In genomic region chr16:88612712-88613111, GRCm38 (mm10) we compare ENCODE assay signal across 26 mouse cellular contexts. TPM values are rescaled to one million over a fixed set of nuclear protein-coding genes. Genes with fewer than 3 reads are reported as not detected.
DNase-seq lines count a peak whose midpoint lies in the region; ATAC-seq lines count a peak whose summit lies in the region.
"Had no signal": no experiment of that assay in that cellular context is flagged by ENCODE, and none has a peak within 500 bp of the region (broad histone marks: within the 10 kb centered on the region; RNA-seq: fewer than 3 reads in every experiment).

No protein-coding gene starts in this region.

- DNase-seq in embryo, embryonic 10.5 days (ENCODE audit: low spot score) = peak; percentile 15
- no peak for DNase-seq in embryo, embryonic 9.5 days (ENCODE audit: extremely low spot score)
- no peak for DNase-seq in midbrain, embryonic 11.5 days (ENCODE audit: low spot score, missing footprints)
- DNase-seq in neural tube, embryonic 11.5 days (ENCODE audit: low spot score) = peak; percentile 14
- DNase-seq in neural tube, embryonic 10.5 days (ENCODE audit: extremely low spot score, low spot score) = no peak
- DNase-seq in layer of hippocampus, adult 11-12 months (ENCODE audit: low spot score) = no peak
- DNase-seq: adrenal gland, postnatal 10 days; B cell, adult 2 months; cerebellum, adult 18-20 months; cerebellum, adult 9-11 months; cerebellum, postnatal 36 days; gastrocnemius, postnatal 10 days; heart, adult 18-20 months; heart, postnatal 10 days; heart, postnatal 4 days had no signal

- H3K27ac ChIP-seq in midbrain, embryonic 11.5 days (ENCODE audit: low read depth, low read length) = no peak overlapping the region
- H3K27ac ChIP-seq in midbrain, embryonic 15.5 days = no peak overlapping the region
- no peak overlapping the region for H3K27ac ChIP-seq in neural tube, embryonic 11.5 days (ENCODE audit: low read depth, low read length)
- H3K27ac ChIP-seq: embryonic facial prominence, embryonic 13.5 days; forebrain, embryonic 12.5 days; heart, embryonic 10.5 days; hindbrain, embryonic 15.5 days had no signal

- 58% methylated on average over 4 of the region's 4 CpGs for WGBS in midbrain, embryonic 11.5 days
- WGBS in midbrain, embryonic 15.5 days = 42% methylated on average over 4 of the region's 4 CpGs
- 80% methylated on average over 4 of the region's 4 CpGs for WGBS in neural tube, embryonic 11.5 days

- no peaks in the 10 kb centered on the region for H3K4me1 ChIP-seq in midbrain, embryonic 11.5 days (ENCODE audit: control insufficient read depth, insufficient read depth, low read length)
- H3K4me1 ChIP-seq in midbrain, embryonic 15.5 days = 0 out of 2 replicates have a peak, but pooled peaks cover 4% of the 10 kb centered on the region
- no peaks in the 10 kb centered on the region for H3K4me1 ChIP-seq in neural tube, embryonic 11.5 days (ENCODE audit: control insufficient read depth, insufficient read depth, low read length)
- H3K4me1 ChIP-seq: embryonic facial prominence, embryonic 13.5 days; forebrain, embryonic 12.5 days; heart, embryonic 10.5 days; hindbrain, embryonic 15.5 days had no signal

- H3K9ac ChIP-seq in midbrain, embryonic 11.5 days (ENCODE audit: low read length) = no peak overlapping the region
- no peak overlapping the region for H3K9ac ChIP-seq in midbrain, embryonic 15.5 days
- H3K9ac ChIP-seq in neural tube, embryonic 11.5 days (ENCODE audit: low read length) = no peak overlapping the region
- H3K9ac ChIP-seq: embryonic facial prominence, embryonic 13.5 days; forebrain, embryonic 12.5 days; hindbrain, embryonic 15.5 days had no signal

- no peaks in the 10 kb centered on the region for H3K36me3 ChIP-seq in midbrain, embryonic 11.5 days (ENCODE audit: control insufficient read depth, insufficient read depth, low read length)
- no peaks in the 10 kb centered on the region for H3K36me3 ChIP-seq in midbrain, embryonic 15.5 days (replicated peaks)
- H3K36me3 ChIP-seq in neural tube, embryonic 11.5 days (ENCODE audit: control insufficient read depth, insufficient read depth, low read length) = no peaks in the 10 kb centered on the region
- H3K36me3 ChIP-seq: embryonic facial prominence, embryonic 13.5 days; forebrain, embryonic 12.5 days; G1E; heart, embryonic 10.5 days; hindbrain, embryonic 15.5 days had no signal

- no peaks in the 10 kb centered on the region for H3K9me3 ChIP-seq in midbrain, embryonic 11.5 days (ENCODE audit: control insufficient read depth, low read length)
- H3K9me3 ChIP-seq in midbrain, embryonic 15.5 days = no peaks in the 10 kb centered on the region
- no peaks in the 10 kb centered on the region for H3K9me3 ChIP-seq in neural tube, embryonic 11.5 days (ENCODE audit: control insufficient read depth, low read length)
- H3K9me3 ChIP-seq: embryonic facial prominence, embryonic 13.5 days; forebrain, embryonic 12.5 days; heart, embryonic 10.5 days; hindbrain, embryonic 15.5 days had no signal

- no peak overlapping the region for H3K4me3 ChIP-seq in midbrain, embryonic 11.5 days (ENCODE audit: low read depth, low read length)
- H3K4me3 ChIP-seq in midbrain, embryonic 15.5 days = no peak overlapping the region
- H3K4me3 ChIP-seq in neural tube, embryonic 11.5 days (ENCODE audit: low read depth, low read length) = no peak overlapping the region
- H3K4me3 ChIP-seq: embryonic facial prominence, embryonic 13.5 days; forebrain, embryonic 12.5 days; heart, embryonic 10.5 days; hindbrain, embryonic 15.5 days had no signal

- H3K4me2 ChIP-seq in midbrain, embryonic 11.5 days = no peak overlapping the region
- no peak overlapping the region for H3K4me2 ChIP-seq in midbrain, embryonic 15.5 days
- H3K4me2 ChIP-seq in neural tube, embryonic 11.5 days (ENCODE audit: low read depth) = no peak overlapping the region
- H3K4me2 ChIP-seq: embryonic facial prominence, embryonic 13.5 days; forebrain, embryonic 12.5 days; hindbrain, embryonic 15.5 days had no signal

- peak; percentile 50; the same call in 1 of the 2 replicates for ATAC-seq in midbrain, embryonic 11.5 days (ENCODE audit: low FRiP score)
- ATAC-seq in midbrain, embryonic 15.5 days (replicated peaks) = no peak
- ATAC-seq in neural tube, embryonic 11.5 days (ENCODE audit: insufficient read depth, low FRiP score, low TSS enrichment) = no peak
- ATAC-seq in inflammation-experienced regulatory T-cells, adult 6 months = no peak
- ATAC-seq: CD4-positive, CD25-positive, alpha-beta regulatory T cell, adult 4 months; forebrain, embryonic 16.5 days had no signal

- no peaks in the 10 kb centered on the region for H3K27me3 ChIP-seq in midbrain, embryonic 11.5 days (ENCODE audit: control insufficient read depth, insufficient read depth, low read length)
- no peaks in the 10 kb centered on the region for H3K27me3 ChIP-seq in midbrain, embryonic 15.5 days (replicated peaks)
- no peaks in the 10 kb centered on the region for H3K27me3 ChIP-seq in neural tube, embryonic 11.5 days (ENCODE audit: control insufficient read depth, insufficient read depth, low read length)
- H3K27me3 ChIP-seq: embryonic facial prominence, embryonic 13.5 days; forebrain, embryonic 12.5 days; hindbrain, embryonic 15.5 days had no signal

RNA-seq across cellular contexts. Expression of gene Krtap24-1, which starts 0.6 kb away (rescaled TPM):
- not detected in 2 replicates for polyA plus RNA-seq in midbrain, embryonic 11.5 days (2014; fragmentation: Nextera tagmentation; extraction: Ambion mirVana)
- polyA plus RNA-seq in midbrain, embryonic 15.5 days (2015; fragmentation: Nextera tagmentation; extraction: Ambion mirVana) = not detected in 2 replicates
- polyA plus RNA-seq in neural tube, embryonic 11.5 days (2014; fragmentation: Nextera tagmentation; extraction: Ambion mirVana) = not detected in 2 replicates
- not detected for polyA plus RNA-seq in inflammation-experienced regulatory T-cells, adult 6 months (2017; shearing (Covaris generic))
- polyA plus RNA-seq: CD4-positive, CD25-positive, alpha-beta regulatory T cell, adult 4 months; embryonic facial prominence, embryonic 13.5 days; forebrain, embryonic 12.5 days; forebrain, embryonic 16.5 days; frontal cortex, adult 2 months; G1E; heart, embryonic 10.5 days; heart, embryonic 14.5 days; hindbrain, embryonic 15.5 days had no signal

RNA-seq across cellular contexts. Expression of gene 2310079G19Rik, which starts 14.8 kb away (rescaled TPM):
- polyA plus RNA-seq in midbrain, embryonic 11.5 days (2014; fragmentation: Nextera tagmentation; extraction: Ambion mirVana) = not detected in 2 replicates
- polyA plus RNA-seq in midbrain, embryonic 15.5 days (2015; fragmentation: Nextera tagmentation; extraction: Ambion mirVana) = not detected in 2 replicates
- not detected in 2 replicates for polyA plus RNA-seq in neural tube, embryonic 11.5 days (2014; fragmentation: Nextera tagmentation; extraction: Ambion mirVana)
- not detected for polyA plus RNA-seq in inflammation-experienced regulatory T-cells, adult 6 months (2017; shearing (Covaris generic))
- polyA plus RNA-seq: CD4-positive, CD25-positive, alpha-beta regulatory T cell, adult 4 months; embryonic facial prominence, embryonic 13.5 days; forebrain, embryonic 12.5 days; forebrain, embryonic 16.5 days; frontal cortex, adult 2 months; G1E; heart, embryonic 10.5 days; heart, embryonic 14.5 days; hindbrain, embryonic 15.5 days had no signal

RNA-seq across cellular contexts. Expression of gene Krtap26-1, which starts 34.9 kb away (rescaled TPM):
- not detected in 2 replicates for polyA plus RNA-seq in midbrain, embryonic 11.5 days (2014; fragmentation: Nextera tagmentation; extraction: Ambion mirVana)
- polyA plus RNA-seq in midbrain, embryonic 15.5 days (2015; fragmentation: Nextera tagmentation; extraction: Ambion mirVana) = not detected in 2 replicates
- not detected in 2 replicates for polyA plus RNA-seq in neural tube, embryonic 11.5 days (2014; fragmentation: Nextera tagmentation; extraction: Ambion mirVana)
- polyA plus RNA-seq in inflammation-experienced regulatory T-cells, adult 6 months (2017; shearing (Covaris generic)) = not detected
- polyA plus RNA-seq: CD4-positive, CD25-positive, alpha-beta regulatory T cell, adult 4 months; embryonic facial prominence, embryonic 13.5 days; forebrain, embryonic 12.5 days; forebrain, embryonic 16.5 days; frontal cortex, adult 2 months; G1E; heart, embryonic 10.5 days; heart, embryonic 14.5 days; hindbrain, embryonic 15.5 days had no signal

RNA-seq across cellular contexts. Expression of gene Cldn8, which starts 49.7 kb away (rescaled TPM):
- 0.37 and 0.38 TPM in 2 replicates for polyA plus RNA-seq in midbrain, embryonic 11.5 days (2014; fragmentation: Nextera tagmentation; extraction: Ambion mirVana)
- 0.06 TPM in 1 of 2 replicates, not detected in the other for polyA plus RNA-seq in midbrain, embryonic 15.5 days (2015; fragmentation: Nextera tagmentation; extraction: Ambion mirVana)
- polyA plus RNA-seq in neural tube, embryonic 11.5 days (2014; fragmentation: Nextera tagmentation; extraction: Ambion mirVana) = 1.3 and 1.4 TPM in 2 replicates
- not detected for polyA plus RNA-seq in inflammation-experienced regulatory T-cells, adult 6 months (2017; shearing (Covaris generic))
- polyA plus RNA-seq: CD4-positive, CD25-positive, alpha-beta regulatory T cell, adult 4 months; forebrain, embryonic 16.5 days; frontal cortex, adult 2 months; G1E; hindbrain, embryonic 15.5 days had no signal

RNA-seq across cellular contexts. Expression of gene Krtap27-1, which starts 58.8 kb away (rescaled TPM):
- polyA plus RNA-seq in midbrain, embryonic 11.5 days (2014; fragmentation: Nextera tagmentation; extraction: Ambion mirVana) = not detected in 2 replicates
- not detected in 2 replicates for polyA plus RNA-seq in midbrain, embryonic 15.5 days (2015; fragmentation: Nextera tagmentation; extraction: Ambion mirVana)
- not detected in 2 replicates for polyA plus RNA-seq in neural tube, embryonic 11.5 days (2014; fragmentation: Nextera tagmentation; extraction: Ambion mirVana)
- polyA plus RNA-seq in inflammation-experienced regulatory T-cells, adult 6 months (2017; shearing (Covaris generic)) = not detected
- polyA plus RNA-seq: CD4-positive, CD25-positive, alpha-beta regulatory T cell, adult 4 months; embryonic facial prominence, embryonic 13.5 days; forebrain, embryonic 12.5 days; forebrain, embryonic 16.5 days; frontal cortex, adult 2 months; G1E; heart, embryonic 10.5 days; heart, embryonic 14.5 days; hindbrain, embryonic 15.5 days had no signal

Comparison
In these comparisons a context has a peak if more than half of its experiments do, and no peak if none do; other contexts are left out.
1. DNase-seq: peak in embryo, embryonic 10.5 days (single experiment) and neural tube, embryonic 11.5 days (single experiment); none in embryo, embryonic 9.5 days (single experiment), midbrain, embryonic 11.5 days (single experiment), neural tube, embryonic 10.5 days (single experiment) and layer of hippocampus, adult 11-12 months (single experiment).